Mouse (Mus musculus): ENCODE measurements at regions not wholly inside any gene's neighbourhood (a gene's known extent, or its start where the extent isn't known, plus 50 kb on each side); places are given as distances from the start of the nearest gene placed in this dataset.
A peak's percentile ranks its signal among the peaks of the same experiment; 100 is the strongest.

DNA sequence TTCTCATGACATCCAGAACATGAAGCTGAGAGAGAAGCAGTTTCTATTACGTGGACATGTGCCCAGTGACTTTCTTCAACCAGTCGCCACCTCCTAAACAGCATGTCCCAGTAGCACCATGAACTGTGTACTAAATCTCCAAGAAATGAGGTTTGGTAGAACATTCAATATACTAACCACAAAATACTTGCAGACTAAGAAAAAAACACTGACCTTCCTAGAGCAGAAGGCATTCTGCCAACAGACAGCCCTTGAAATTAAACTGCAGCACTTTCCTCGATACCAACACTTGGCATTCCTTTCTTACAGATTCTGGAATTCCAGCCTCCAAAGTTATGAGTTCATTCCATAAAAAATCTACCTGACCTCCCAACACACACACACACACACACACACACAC lies 166.6 kb downstream of the Atp6ap1l start:
- no peak for DNase-seq

DNA sequence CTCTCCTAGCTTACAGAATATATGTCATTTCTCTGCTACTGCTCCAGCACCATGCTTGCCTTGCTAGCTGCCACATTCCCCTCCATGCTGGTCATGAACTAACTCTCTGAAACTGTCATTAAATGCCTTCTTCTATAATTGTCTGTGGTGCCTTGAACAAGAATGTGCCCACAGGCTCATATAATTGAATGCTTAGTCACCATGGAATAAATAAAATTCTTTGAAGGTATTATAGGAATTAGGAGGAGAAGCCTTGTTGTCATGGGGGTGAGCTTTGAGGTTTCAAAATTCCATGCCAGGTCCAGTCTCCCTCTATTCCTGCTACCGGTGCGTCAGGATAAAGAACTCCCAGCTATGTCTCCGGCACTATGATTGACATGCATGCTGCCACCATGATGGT lies 171.9 kb downstream of the Atp6ap1l start:
- DNase-seq = no peak

DNA sequence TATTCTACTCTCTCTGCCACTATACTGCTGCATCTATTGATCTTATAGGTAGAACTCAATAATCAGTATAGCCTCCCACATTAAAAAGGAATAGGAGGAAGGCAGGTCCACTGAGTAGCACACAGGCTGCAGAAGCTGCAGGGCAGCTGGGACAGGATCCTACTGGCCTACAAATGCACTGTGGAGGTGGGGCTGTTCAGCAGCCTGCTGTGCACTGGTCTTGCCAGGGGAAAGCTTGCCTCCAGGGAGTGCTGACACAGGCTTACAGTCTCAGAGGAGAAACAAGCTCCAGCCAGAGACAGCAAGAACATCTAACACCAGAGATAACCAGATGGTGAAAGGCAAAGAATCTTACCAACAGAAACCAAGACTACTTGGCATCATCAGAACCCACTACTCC lies 176.1 kb downstream of the Atp6ap1l start:
- DNase-seq = peak; percentile 33

DNA sequence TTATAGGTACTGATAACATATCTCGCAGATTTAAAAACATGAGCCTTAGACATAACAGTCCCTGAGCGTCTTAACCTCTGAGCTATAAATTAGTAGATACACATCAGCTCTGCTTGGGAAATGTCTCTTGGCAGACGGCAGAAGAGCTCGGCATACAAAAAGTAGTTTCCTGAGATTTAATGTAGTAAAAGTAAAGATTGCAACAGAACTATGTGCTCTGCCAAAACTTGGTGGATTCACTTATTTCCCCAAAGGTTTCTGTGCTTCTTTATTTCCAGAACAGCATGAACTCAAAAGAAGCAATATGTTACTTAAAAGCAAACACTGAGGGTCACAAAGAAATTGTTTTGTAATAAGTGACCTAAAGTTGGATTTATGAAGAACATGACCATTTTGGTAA lies 177.3 kb downstream of the Atp6ap1l start:
- no peak for DNase-seq

- no peak for DNase-seq
Observed at GRCm38 (mm10) chr13:90725053-90725827, 179.9 kb downstream of the Atp6ap1l start.

DNA sequence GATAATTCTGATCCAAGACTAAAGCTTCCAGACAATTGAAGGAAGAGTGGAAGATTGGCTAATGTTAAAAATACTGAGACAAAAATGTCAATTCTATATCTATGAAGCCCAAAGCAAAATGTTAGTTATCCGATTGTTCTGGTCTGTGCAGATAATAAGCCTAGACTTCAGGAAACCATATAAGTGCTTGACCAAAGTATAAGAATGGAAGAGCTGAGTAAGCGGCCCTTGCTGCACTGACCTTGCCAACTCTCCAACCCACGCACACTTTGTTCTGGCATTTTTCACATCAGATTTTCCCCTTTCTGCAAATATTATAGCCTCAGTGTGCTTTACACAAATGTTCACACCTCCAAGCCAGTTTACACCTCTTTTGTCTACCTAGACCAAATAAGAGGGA lies 180.6 kb downstream of the Atp6ap1l start:
- DNase-seq = no peak

GRCm38 (mm10) chr13:90723533-90723898 lies 181.6 kb downstream of the Atp6ap1l start:
- no peak for DNase-seq

- DNase-seq = no peak
Observed at GRCm38 (mm10) chr13:90722599-90723532, 182.3 kb downstream of the Atp6ap1l start.

DNA sequence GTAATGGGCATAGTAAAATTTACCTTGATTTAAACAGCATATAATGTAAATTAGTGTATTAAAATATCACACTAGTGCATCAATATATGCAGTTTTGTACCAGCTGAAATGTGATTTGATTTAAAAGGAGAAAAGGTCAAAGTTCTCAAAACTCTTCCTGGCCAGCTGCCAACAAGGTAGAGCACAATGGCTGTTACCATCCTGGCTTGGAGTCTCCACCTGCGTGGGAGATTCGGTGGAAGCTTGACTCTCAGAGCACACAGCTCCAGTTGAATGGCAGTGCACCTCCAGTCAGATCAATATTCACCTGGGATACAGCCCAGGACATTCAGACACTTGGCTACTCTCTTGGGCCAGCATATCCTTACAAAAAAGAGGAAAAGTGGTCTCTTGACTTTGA lies 220.8 kb downstream of the Atp6ap1l start:
- no peak for DNase-seq

GRCm38 (mm10) chr13:90679162-90680010 lies 225.8 kb downstream of the Atp6ap1l start:
- no peak for DNase-seq

DNA sequence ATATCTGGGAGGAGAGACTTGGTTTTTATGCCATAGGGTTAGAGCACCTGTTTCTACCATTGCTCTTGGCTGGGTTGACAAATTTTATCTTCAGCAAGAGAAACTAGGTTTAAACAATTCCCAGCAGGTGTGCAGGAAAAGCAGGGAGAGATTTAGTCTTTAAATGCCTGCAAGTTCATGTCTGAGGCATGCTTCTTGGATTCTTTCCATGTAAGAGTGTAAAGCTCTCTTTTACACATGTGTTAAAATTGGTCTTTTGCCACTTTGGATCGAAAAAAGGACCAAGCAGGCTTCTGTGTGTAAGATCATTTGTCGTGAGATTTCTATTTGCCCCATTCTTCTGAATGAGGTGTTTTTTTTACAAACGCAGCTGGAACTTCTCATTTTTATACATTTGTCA lies 231.3 kb downstream of the Atp6ap1l start:
- no peak for DNase-seq

DNA sequence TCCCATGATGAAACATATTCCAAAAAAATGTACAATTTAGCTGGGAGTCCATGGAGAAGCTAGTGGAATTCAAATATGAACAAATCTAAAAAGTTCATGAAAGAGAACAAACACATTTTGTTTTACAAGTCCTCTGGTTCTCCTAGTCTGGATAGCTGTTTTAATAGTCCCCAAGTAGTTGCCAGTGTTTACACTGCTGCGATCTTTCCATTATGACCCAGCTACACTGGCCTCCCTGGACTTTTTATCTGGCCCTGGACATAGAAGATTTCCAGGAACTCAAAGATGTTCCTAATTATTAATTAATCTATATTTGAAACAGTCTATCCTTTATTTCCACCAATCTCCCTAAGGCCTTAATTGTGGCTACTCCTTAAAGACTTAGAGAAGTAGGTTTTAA lies 232.1 kb downstream of the Atp6ap1l start:
- DNase-seq = no peak

GRCm38 (mm10) chr13:90661567-90662141 lies 243.5 kb downstream of the Atp6ap1l start:
- no peak for DNase-seq

DNA sequence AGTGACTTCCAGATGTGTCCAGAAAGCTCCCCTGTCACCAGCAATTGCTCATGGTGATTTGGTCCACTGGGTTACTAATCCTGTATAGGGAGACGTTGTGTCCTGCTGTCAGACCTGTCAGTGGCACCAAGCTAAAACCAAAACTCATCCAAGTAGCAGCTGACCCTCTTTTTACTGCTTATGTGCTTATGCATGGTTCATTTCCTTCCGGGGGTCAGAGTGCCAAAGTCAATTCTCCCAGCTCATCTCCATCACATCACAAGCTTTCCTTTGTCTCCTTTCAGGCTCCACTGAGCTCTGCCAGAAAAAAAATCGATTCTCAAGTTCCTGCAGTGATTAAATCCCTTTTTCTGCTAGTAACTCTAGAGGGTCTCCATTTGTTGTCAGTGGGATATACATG lies 244.2 kb downstream of the Atp6ap1l start:
- no peak for DNase-seq

DNA sequence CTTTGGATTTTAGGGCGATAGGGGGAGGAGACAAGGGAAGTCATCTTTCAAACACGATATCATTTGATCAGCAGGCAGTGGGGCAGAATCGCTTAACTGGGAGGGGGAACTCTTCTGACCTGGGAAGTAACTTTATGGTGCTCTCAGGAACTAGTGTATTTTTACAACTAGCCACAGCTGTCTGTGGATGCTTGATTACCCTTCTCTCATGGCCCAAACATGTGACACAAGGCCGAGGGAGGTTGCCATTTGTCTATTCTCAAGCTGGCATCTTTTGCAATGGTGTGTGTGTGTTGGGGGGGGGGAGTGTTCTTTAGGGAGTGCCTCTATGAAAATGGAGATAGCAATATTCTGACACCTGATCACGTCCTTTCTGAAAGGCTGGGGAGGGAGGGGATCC lies 246.1 kb downstream of the Atp6ap1l start:
- DNase-seq = no peak

DNA sequence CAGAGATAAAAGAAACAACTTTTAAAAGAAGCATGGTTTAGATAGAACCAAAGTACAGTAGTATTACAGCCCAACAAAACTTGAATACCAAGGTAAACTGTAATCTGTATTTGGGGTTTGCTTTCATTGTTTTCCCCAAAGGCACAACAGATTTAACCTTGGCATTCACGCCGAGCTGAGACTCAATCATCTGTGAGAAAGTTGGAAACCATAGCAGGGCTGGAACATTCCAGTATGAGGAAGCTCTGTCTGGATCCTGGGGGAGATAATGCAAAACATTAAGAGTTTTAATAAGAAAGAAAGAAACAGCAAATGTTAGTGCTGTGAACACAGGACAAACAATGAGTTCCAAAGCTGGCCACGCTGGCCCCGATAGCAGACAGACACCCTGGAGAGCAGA lies 258.8 kb downstream of the Atp6ap1l start:
- no peak for DNase-seq

- DNase-seq = no peak
Observed at GRCm38 (mm10) chr13:90644216-90644615, 260.9 kb downstream of the Atp6ap1l start.

DNA sequence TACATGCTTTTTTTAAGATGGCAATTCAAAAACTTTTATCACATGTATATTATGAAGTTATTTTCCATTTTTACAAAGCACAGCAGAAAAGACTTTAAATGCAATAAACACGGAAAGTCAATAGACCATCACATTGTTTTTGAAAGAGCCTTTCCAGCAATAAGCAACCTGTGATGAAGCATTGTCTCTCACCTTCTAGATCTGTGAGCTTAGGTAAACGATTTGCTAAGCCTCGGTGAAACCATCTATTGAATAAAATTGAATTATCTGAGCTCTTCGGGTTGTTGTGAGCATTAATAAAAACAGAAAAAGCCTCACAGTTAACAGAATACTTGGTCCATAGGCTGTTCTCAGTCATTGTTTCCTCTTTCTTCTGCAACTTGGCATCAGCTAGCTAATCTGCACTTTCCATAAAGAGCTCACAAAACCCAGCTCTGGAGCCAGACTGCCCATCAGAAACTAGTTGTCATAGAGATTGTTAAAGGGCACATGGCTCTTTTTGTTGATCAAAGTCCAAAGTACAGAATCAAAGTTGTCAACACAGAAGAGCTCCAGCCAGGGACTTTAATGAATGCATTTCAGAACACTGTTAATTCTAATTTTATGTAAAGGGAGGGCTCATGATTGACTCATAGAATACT lies 261.5 kb downstream of the Atp6ap1l start:
- no peak for DNase-seq

DNA sequence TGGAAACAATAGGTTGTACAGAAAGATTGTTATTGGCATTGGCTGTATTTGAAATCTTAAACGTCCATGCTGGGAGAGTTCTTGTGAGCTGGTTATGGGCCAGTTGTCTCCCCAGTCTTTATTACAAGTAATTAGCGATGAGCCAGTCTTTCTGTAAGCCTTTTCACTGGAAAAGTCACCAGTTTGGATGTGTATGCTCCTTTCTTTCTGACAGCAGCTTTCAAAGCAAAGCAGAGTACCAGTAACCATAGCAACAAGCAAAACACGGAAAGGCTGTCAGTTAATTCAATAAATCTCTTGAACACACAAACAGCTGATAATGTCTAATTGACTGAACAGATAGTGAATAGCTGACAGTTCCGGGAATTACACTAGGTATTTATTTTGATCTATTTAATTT lies 262.0 kb downstream of the Atp6ap1l start:
- no peak for DNase-seq

DNA sequence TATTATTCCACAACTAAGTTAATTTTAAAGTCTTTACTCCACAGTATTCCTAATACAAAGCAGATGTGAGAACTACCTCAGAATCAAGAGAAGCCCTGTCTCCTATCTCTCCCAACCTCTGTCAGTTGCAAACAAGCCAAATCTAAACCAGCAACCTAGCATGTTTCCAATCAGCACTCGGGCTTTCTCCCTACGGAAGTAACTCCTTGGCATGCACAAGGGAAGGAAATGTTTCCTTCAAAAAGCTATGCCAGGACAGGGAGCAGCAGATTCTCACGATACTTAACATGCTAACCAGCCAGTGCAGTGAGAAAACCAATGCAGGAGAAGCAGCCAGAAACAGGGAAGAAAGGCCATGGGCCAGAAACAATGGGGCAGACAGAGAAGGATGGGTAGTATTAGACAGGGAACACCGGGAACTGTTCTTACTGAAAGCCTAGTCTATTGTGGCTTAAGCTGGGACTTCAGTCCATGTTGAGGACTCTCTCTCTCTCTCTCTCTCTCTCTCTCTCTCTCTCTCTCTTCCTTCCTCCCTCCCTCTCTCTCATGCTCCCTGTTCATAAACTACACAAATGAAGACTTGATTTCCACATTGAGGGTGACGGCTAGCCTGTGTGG lies 262.8 kb downstream of the Atp6ap1l start:
- no peak for DNase-seq
